ENCODE assay signal across 17 mouse cellular contexts in genomic region chr2:138760439-138760963, GRCm38 (mm10).
"Had no signal": no experiment of that assay in that cellular context is flagged by ENCODE, and none has a peak within 500 bp of the region (broad histone marks: within the 10 kb centered on the region; RNA-seq: fewer than 3 reads in every experiment).

No protein-coding gene starts in this region.

- ATAC-seq: inflammation-experienced regulatory T-cells, adult 6 months; intestine, postnatal 0 days; liver, postnatal 0 days; midbrain, embryonic 15.5 days had no signal

- H3K4me3 ChIP-seq: left cerebral cortex, adult 2 months; limb, embryonic 10.5 days; liver, embryonic 13.5 days; lung, embryonic 15.5 days; megakaryocyte, embryonic 14.5 days; midbrain, embryonic 15.5 days; neural tube, embryonic 12.5 days; stomach, embryonic 15.5 days had no signal

- H3K9ac ChIP-seq: liver, embryonic 13.5 days; liver, postnatal 0 days; lung, embryonic 15.5 days; midbrain, embryonic 15.5 days; neural tube, embryonic 12.5 days; stomach, embryonic 15.5 days had no signal

- H3K36me3 ChIP-seq: limb, embryonic 10.5 days; liver, embryonic 13.5 days; lung, embryonic 15.5 days; midbrain, embryonic 15.5 days; neural tube, embryonic 12.5 days; stomach, embryonic 15.5 days had no signal

- H3K27ac ChIP-seq: left cerebral cortex, adult 2 months; limb, embryonic 10.5 days; liver, embryonic 13.5 days; lung, embryonic 15.5 days; macrophage; midbrain, embryonic 15.5 days; neural tube, embryonic 12.5 days; stomach, embryonic 15.5 days had no signal

- H3K27me3 ChIP-seq: liver, embryonic 13.5 days; lung, embryonic 15.5 days; megakaryocyte, embryonic 14.5 days; midbrain, embryonic 15.5 days; neural tube, embryonic 12.5 days; stomach, embryonic 15.5 days had no signal

- DNase-seq: liver, embryonic 13.5 days; liver, postnatal 0 days; lung, postnatal 14 days; retina, postnatal 1 day; thymus, adult 2 months; thymus, postnatal 36 days had no signal

- H3K9me3 ChIP-seq: limb, embryonic 10.5 days; liver, embryonic 13.5 days; lung, embryonic 15.5 days; midbrain, embryonic 15.5 days; neural tube, embryonic 12.5 days; stomach, embryonic 15.5 days had no signal

- H3K4me1 ChIP-seq: limb, embryonic 10.5 days; liver, embryonic 13.5 days; lung, embryonic 15.5 days; megakaryocyte, embryonic 14.5 days; midbrain, embryonic 15.5 days; neural tube, embryonic 12.5 days; stomach, embryonic 15.5 days had no signal

- H3K4me2 ChIP-seq: liver, embryonic 13.5 days; lung, embryonic 15.5 days; midbrain, embryonic 11.5 days; midbrain, embryonic 15.5 days; neural tube, embryonic 12.5 days; stomach, embryonic 15.5 days had no signal
